Comparison of ENCODE assay signal across 9 mouse cellular contexts in the genomic region with DNA sequence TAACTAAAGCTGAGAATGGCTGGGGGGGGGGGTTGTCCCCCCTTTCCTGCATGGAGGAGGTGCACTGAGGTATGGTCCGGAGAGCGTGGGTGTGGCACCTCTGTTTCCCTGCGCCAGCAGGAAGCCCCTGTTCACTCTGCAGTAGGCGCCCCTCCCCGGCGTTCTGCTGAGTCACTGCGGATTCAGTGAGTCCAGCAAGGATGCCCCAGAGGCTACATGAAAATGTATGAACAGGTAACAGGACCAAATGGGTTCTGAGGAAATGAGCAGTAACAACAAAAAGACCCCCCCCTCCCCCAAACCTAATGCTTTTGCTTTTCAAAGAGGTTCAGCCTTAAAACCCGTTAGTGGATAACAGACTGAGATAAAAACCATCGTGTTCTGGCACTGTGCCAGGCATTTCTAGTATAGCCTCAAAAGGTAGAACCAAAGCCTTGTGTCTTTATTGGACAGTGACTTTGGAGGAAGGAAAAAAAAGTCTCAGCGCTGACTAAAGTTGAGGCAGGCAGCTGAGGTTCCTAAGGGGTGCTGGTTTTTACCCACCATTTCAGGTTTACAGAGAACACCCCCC. TPM values are rescaled to one million over a fixed set of nuclear protein-coding genes. Genes with fewer than 3 reads are reported as not detected.
A peak's percentile ranks its signal among the peaks of the same experiment; 100 is the strongest.
DNase-seq lines count a peak whose midpoint lies in the region; ATAC-seq and TF ChIP-seq lines count a peak whose summit lies in the region.
"Had no signal": no experiment of that assay in that cellular context is flagged by ENCODE, and none has a peak within 500 bp of the region (broad histone marks: within the 10 kb centered on the region; RNA-seq: fewer than 3 reads in every experiment).

No protein-coding gene starts in this region.

- H3K9me3 ChIP-seq in hindbrain, embryonic 10.5 days: peaks cover 52% of the 10 kb centered on the region
- peaks cover 44% of the 10 kb centered on the region for H3K9me3 ChIP-seq in limb, embryonic 14.5 days (ENCODE audit: control insufficient read depth, low read length)

- WGBS in hindbrain, embryonic 10.5 days: 47% methylated on average over 10 of the region's 10 CpGs
- WGBS in limb, embryonic 14.5 days: 50% methylated on average over 10 of the region's 10 CpGs

- peak overlapping the region; percentile 53 for H3K4me2 ChIP-seq in limb, embryonic 14.5 days (replicated peaks; ENCODE audit: low read depth, low read length, severe bottlenecking)

- peak overlapping the region; percentile 85 for H3K9ac ChIP-seq in limb, embryonic 14.5 days (ENCODE audit: low read depth, low read length, severe bottlenecking)

- peaks cover 56% of the 10 kb centered on the region for H3K36me3 ChIP-seq in hindbrain, embryonic 10.5 days
- peaks cover 37% of the 10 kb centered on the region for H3K36me3 ChIP-seq in limb, embryonic 14.5 days (ENCODE audit: control insufficient read depth, insufficient read depth, low read length)

- peak overlapping the region; percentile 61 for H3K4me3 ChIP-seq in cortical plate, adult 2 months (ENCODE audit: insufficient read depth, low read length)
- H3K4me3 ChIP-seq in hindbrain, embryonic 10.5 days: peak overlapping the region; percentile 70
- H3K4me3 ChIP-seq in limb, embryonic 14.5 days (replicated peaks; ENCODE audit: low read length): peak overlapping the region; percentile 57
- H3K4me3 ChIP-seq: erythroblast, embryonic 14.5 days had no signal

- no peak for TF ChIP-seq POLR2A in cortical plate, adult 2 months (IDR thresholded peaks at IDR 0.05; ENCODE audit: extremely low read depth, insufficient read depth, low read length)
- TF ChIP-seq POLR2A in limb, embryonic 14.5 days (IDR thresholded peaks at IDR 0.05; ENCODE audit: borderline replicate concordance, extremely low read depth, insufficient read depth, insufficient read length): no peak

- H3K27me3 ChIP-seq in hindbrain, embryonic 10.5 days (ENCODE audit: insufficient read depth, poor library complexity, severe bottlenecking): no peaks in the 10 kb centered on the region
- no peaks in the 10 kb centered on the region for H3K27me3 ChIP-seq in limb, embryonic 14.5 days (ENCODE audit: control insufficient read depth, insufficient read depth, low read length)

- DNase-seq in thymus, postnatal 14 days: peak; percentile 18
- DNase-seq in thymus, postnatal 10 days (ENCODE audit: low spot score in 2 of 2): no peak
- DNase-seq in hindbrain, embryonic 10.5 days (ENCODE audit: low spot score): peak; percentile 37
- no peak for DNase-seq in limb, embryonic 14.5 days (ENCODE audit: low spot score)
- DNase-seq in retina, postnatal 1 day: peak; percentile 60
- DNase-seq in gastrocnemius, adult 18-20 months (ENCODE audit: low spot score): no peak
- no peak for DNase-seq in spleen, postnatal 4 days (ENCODE audit: low spot score in 2 of 2)

- H3K27ac ChIP-seq in cortical plate, adult 2 months (ENCODE audit: insufficient read depth, low read length): 0 out of 2 replicates have a peak overlapping the region, but pooled peaks have one; percentile 13
- peak overlapping the region; percentile 93 for H3K27ac ChIP-seq in hindbrain, embryonic 10.5 days
- H3K27ac ChIP-seq in limb, embryonic 14.5 days (replicated peaks; ENCODE audit: low read depth, low read length): 0 out of 2 replicates have a peak overlapping the region, but pooled peaks have one; percentile 79

- no peak for TF ChIP-seq CTCF in cortical plate, adult 2 months (IDR thresholded peaks at IDR 0.05; ENCODE audit: extremely low read depth, insufficient read depth, low read length)

- no peak for ATAC-seq in limb, embryonic 14.5 days (ENCODE audit: low FRiP score, low read depth)

- H3K4me1 ChIP-seq in cortical plate, adult 2 months (ENCODE audit: control insufficient read depth, insufficient read depth, low read length): peaks cover 1% of the 10 kb centered on the region; the same call in 1 of the 2 replicates
- H3K4me1 ChIP-seq in hindbrain, embryonic 10.5 days (replicated peaks): peaks cover 31% of the 10 kb centered on the region
- 0 out of 2 replicates have a peak, but pooled peaks cover 10% of the 10 kb centered on the region for H3K4me1 ChIP-seq in limb, embryonic 14.5 days (ENCODE audit: control insufficient read depth, insufficient read depth, low read length)

RNA-seq across cellular contexts. Expression of a gene that starts 15.9 kb away (rescaled TPM):
- polyA plus RNA-seq in cortical plate, adult 2 months (2012; rRNA removed): 41.8 and 47.8 TPM in 2 replicates
- 1,257 and 1,613 TPM in 2 replicates for polyA plus RNA-seq in hindbrain, embryonic 10.5 days (2016; fragmentation: Nextera tagmentation; extraction: Ambion mirVana)
- 3,348 and 4,195 TPM in 2 replicates for polyA plus RNA-seq in limb, embryonic 14.5 days (2012; rRNA removed)
- 2,178 and 2,321 TPM in 2 replicates for polyA plus RNA-seq in limb, embryonic 14.5 days (2014; fragmentation: Nextera tagmentation; extraction: Ambion mirVana)
- 1 to 10 TPM; 1.8 to 3.2 TPM for total RNA-seq in gastrocnemius, adult 18-20 months (2021)

RNA-seq across cellular contexts. Expression of a gene that starts 45.7 kb away (rescaled TPM):
- polyA plus RNA-seq in cortical plate, adult 2 months (2012; rRNA removed): 5.7 and 5.8 TPM in 2 replicates
- 16.0 and 19.0 TPM in 2 replicates for polyA plus RNA-seq in hindbrain, embryonic 10.5 days (2016; fragmentation: Nextera tagmentation; extraction: Ambion mirVana)
- polyA plus RNA-seq in limb, embryonic 14.5 days (2012; rRNA removed): 44.3 and 48.5 TPM in 2 replicates
- polyA plus RNA-seq in limb, embryonic 14.5 days (2014; fragmentation: Nextera tagmentation; extraction: Ambion mirVana): 41.1 and 50.9 TPM in 2 replicates
- under 1 TPM; 0.78 to 0.80 TPM for total RNA-seq in gastrocnemius, adult 18-20 months (2021)

Comparison
In these comparisons a context has a peak if more than half of its experiments do, and no peak if none do; other contexts are left out.
1. DNase-seq: peak in thymus, postnatal 14 days (single experiment), hindbrain, embryonic 10.5 days (single experiment) and retina, postnatal 1 day (single experiment); none in thymus, postnatal 10 days (0 of 2), limb, embryonic 14.5 days (single experiment), gastrocnemius, adult 18-20 months (single experiment) and spleen, postnatal 4 days (0 of 2).
2. H3K27ac ChIP-seq: peak in every context shown above with its lines; median percentile 93 in hindbrain, embryonic 10.5 days; 79 in limb, embryonic 14.5 days; 13 in cortical plate, adult 2 months.
3. RNA of a gene that starts 15.9 kb away (polyA plus RNA-seq): 2,178 to 4,195 TPM in limb, embryonic 14.5 days and 1,257 to 1,613 TPM in hindbrain, embryonic 10.5 days; 41.8 to 47.8 TPM in cortical plate, adult 2 months; every median in the first group is over 10 times any median in the second.
4. Peak in every context shown above with its lines, with median percentiles within 50 percentile points of each other: H3K4me3 ChIP-seq.